Mouse (Mus musculus): Measurements from ENCODE around the gene Stradb.

The Stradb gene

GRCm38 (mm10) chr1:58961152-58961893, 12.0 kb upstream of the Stradb start:
- DNase-seq: no peak

- DNase-seq: peak; percentile 39
Measured at GRCm38 (mm10) chr1:58962418-58962817, 10.9 kb upstream of the Stradb start.

GRCm38 (mm10) chr1:58962865-58963264, 10.5 kb upstream of the Stradb start:
- no peak for DNase-seq

- DNase-seq: no peak
Measured at GRCm38 (mm10) chr1:58967534-58967933, 5.8 kb upstream of the Stradb start.

GRCm38 (mm10) chr1:58970054-58970453, 3.3 kb upstream of the Stradb start:
- no peak for DNase-seq

GRCm38 (mm10) chr1:58971097-58971496, 2.2 kb upstream of the Stradb start:
- DNase-seq: peak; percentile 19

- peak; percentile 82 for DNase-seq
Measured at GRCm38 (mm10) chr1:58972851-58973365, 414 bp upstream of the Stradb start.

GRCm38 (mm10) chr1:58982276-58982675, 9.0 kb downstream of the Stradb start:
- no peak for DNase-seq

GRCm38 (mm10) chr1:58984586-58984985, 11.3 kb downstream of the Stradb start:
- no peak for DNase-seq

- no peak for DNase-seq
Measured at GRCm38 (mm10) chr1:58993144-58993543, 19.8 kb downstream of the Stradb start.

- no peak for DNase-seq
Measured at GRCm38 (mm10) chr1:58993723-58994122, 20.4 kb downstream of the Stradb start.

- DNase-seq: no peak
Measured at GRCm38 (mm10) chr1:58995313-58995712, 22.0 kb downstream of the Stradb start.

- no peak for DNase-seq
Measured at GRCm38 (mm10) chr1:59009250-59009649, 35.9 kb downstream of the Stradb start.

- no peak for DNase-seq
Measured at GRCm38 (mm10) chr1:59021556-59021955, 48.2 kb downstream of the Stradb start.

GRCm38 (mm10) chr1:59037723-59038122, 64.4 kb downstream of the Stradb start:
- DNase-seq: no peak
